Mouse (Mus musculus) frontal cortex, postnatal 10 days (tissue): ENCODE data around the gene Sh2d6.
"Not testable (repeated sequence)": the region's sequence is repeated elsewhere in the genome, so short reads cannot be mapped to it uniquely, and the experiment has no call there.

Source experiments
- DNase-seq, 2 experiments: peaks; one replicate each; pipeline ENCODE4 v3.0.0; 2022; ENCODE audit warnings: low spot score in 2 of 2, mixed read lengths in 1 of 2

The Sh2d6 gene

GRCm38 (mm10) chr6:72503309-72503708 lies 18.2 kb downstream of the Sh2d6 start:
- no peak for DNase-seq

GRCm38 (mm10) chr6:72498950-72499349 lies 22.6 kb downstream of the Sh2d6 start:
- DNase-seq, result no peak

GRCm38 (mm10) chr6:72492892-72493291 lies 28.6 kb downstream of the Sh2d6 start:
- no peak for DNase-seq

- DNase-seq, result no peak
These were observed 30.4 kb downstream of the Sh2d6 start for GRCm38 (mm10) chr6:72491151-72491550.

GRCm38 (mm10) chr6:72489534-72489933 lies 32.0 kb downstream of the Sh2d6 start:
- DNase-seq, result no peak

- no peak for DNase-seq
These were observed 32.7 kb downstream of the Sh2d6 start for GRCm38 (mm10) chr6:72488850-72489249.

- DNase-seq, result no peak
These were observed 34.2 kb downstream of the Sh2d6 start for GRCm38 (mm10) chr6:72487282-72487681.

GRCm38 (mm10) chr6:72486307-72486706 lies 35.2 kb downstream of the Sh2d6 start:
- no peak for DNase-seq

- DNase-seq, result no peak
These were observed 36.6 kb downstream of the Sh2d6 start for GRCm38 (mm10) chr6:72484887-72485286.

- DNase-seq, result no peak
These were observed 39.4 kb downstream of the Sh2d6 start for GRCm38 (mm10) chr6:72482156-72482555.

GRCm38 (mm10) chr6:72480422-72480702 lies 41.1 kb downstream of the Sh2d6 start:
- no peak for DNase-seq

- DNase-seq, result no peak
These were observed 41.7 kb downstream of the Sh2d6 start for GRCm38 (mm10) chr6:72479645-72480421.

- not testable (repeated sequence) for DNase-seq
These were observed 42.8 kb downstream of the Sh2d6 start for GRCm38 (mm10) chr6:72478691-72479090.

GRCm38 (mm10) chr6:72477621-72478020 lies 43.9 kb downstream of the Sh2d6 start:
- DNase-seq, result no peak

- DNase-seq, result no peak
These were observed 44.7 kb downstream of the Sh2d6 start for GRCm38 (mm10) chr6:72476836-72477235.

- DNase-seq, result no peak
These were observed 46.1 kb downstream of the Sh2d6 start for GRCm38 (mm10) chr6:72475221-72475985.

GRCm38 (mm10) chr6:72473264-72474041 lies 48.1 kb downstream of the Sh2d6 start:
- DNase-seq, result no peak

- no peak for DNase-seq
These were observed 55.3 kb downstream of the Sh2d6 start for GRCm38 (mm10) chr6:72466171-72466570.

GRCm38 (mm10) chr6:72465361-72466157 lies 55.9 kb downstream of the Sh2d6 start:
- no peak for DNase-seq
